Mouse (Mus musculus) spleen, adult 2 months (tissue): ENCODE measurements at regions not wholly inside any gene's neighbourhood (a gene's known extent, or its start where the extent isn't known, plus 50 kb on each side); places are given as distances from the start of the nearest gene placed in this dataset.

Experiments
- CTCF ChIP-seq: fragments of 200-500 bp; IDR thresholded peaks from 2 replicates; pipeline ENCODE4 v1.5.1; 2011; ENCODE audit warnings: mild to moderate bottlenecking, inconsistent platforms; ENCODE audit not compliant: insufficient read depth, insufficient read length, insufficient replicate concordance; ENCODE audit errors: extremely low read depth
- POLR2A ChIP-seq: fragments of 200-500 bp; IDR thresholded peaks from 2 replicates; pipeline ENCODE4 v1.6.1; 2011; ENCODE audit warnings: low read depth, low read length, inconsistent platforms

DNA sequence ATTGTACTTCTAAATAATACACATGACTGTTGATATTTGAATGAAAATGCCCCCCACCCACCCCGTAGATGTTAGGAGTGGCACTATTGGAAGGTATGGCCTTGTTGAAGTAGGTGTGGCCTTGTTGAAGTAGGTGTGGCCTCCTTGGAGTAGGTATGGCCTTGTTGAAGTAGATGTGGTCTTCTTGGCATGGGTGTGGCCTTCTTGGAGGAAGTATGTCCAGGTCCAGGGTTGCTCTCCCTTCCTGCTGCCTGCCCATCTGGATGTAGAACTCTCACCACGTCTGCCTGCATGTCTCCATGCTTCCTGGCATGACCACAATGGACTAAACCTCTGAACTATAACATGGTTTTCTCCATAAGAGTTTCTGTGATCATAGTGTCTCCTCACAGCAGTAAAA, 188.7 kb downstream of the Sptssa start:
- TF ChIP-seq CTCF (no peak), POLR2A (no peak)
